Mouse (Mus musculus) frontal cortex, adult (tissue): Measurements from ENCODE around the gene Srcin1.

Experiments used
- ATAC-seq: cut with Nextera tagmentation; 2 replicates; pipeline ENCODE4 v1.9.2; 2017; ENCODE audit warnings: mild to moderate bottlenecking, moderate library complexity, mixed read lengths; ENCODE audit not compliant: low TSS enrichment

Srcin1 gene

GRCm38 (mm10) chr11:97576136-97576906 lies at the start of gene Srcin1:
Gene Srcin1 (minus strand): TSS chr11:97576186.
- ATAC-seq, result no peak

GRCm38 (mm10) chr11:97625551-97625950 lies 49.6 kb upstream of the Srcin1 start:
- ATAC-seq, result no peak

GRCm38 (mm10) chr11:97623166-97623565 lies 47.2 kb upstream of the Srcin1 start:
- ATAC-seq, result no peak

- ATAC-seq, result 0 out of 2 replicates have a peak, but pooled peaks have one; percentile 32
These were observed 46.5 kb upstream of the Srcin1 start for GRCm38 (mm10) chr11:97622440-97622839.

GRCm38 (mm10) chr11:97619391-97619795 lies 43.4 kb upstream of the Srcin1 start:
- peak; percentile 54 for ATAC-seq

GRCm38 (mm10) chr11:97618368-97618767 lies 42.4 kb upstream of the Srcin1 start:
- ATAC-seq, result 0 out of 2 replicates have a peak, but pooled peaks have one; percentile 32

- ATAC-seq, result no peak
These were observed 39.3 kb upstream of the Srcin1 start for GRCm38 (mm10) chr11:97615276-97615675.

GRCm38 (mm10) chr11:97611076-97611475 lies 35.1 kb upstream of the Srcin1 start:
- ATAC-seq, result peak; percentile 73

GRCm38 (mm10) chr11:97609743-97610142 lies 33.8 kb upstream of the Srcin1 start:
- ATAC-seq, result peak; percentile 67

GRCm38 (mm10) chr11:97608933-97609332 lies 32.9 kb upstream of the Srcin1 start:
- no peak for ATAC-seq

- ATAC-seq, result no peak
These were observed 31.2 kb upstream of the Srcin1 start for GRCm38 (mm10) chr11:97607056-97607725.

GRCm38 (mm10) chr11:97603891-97604290 lies 27.9 kb upstream of the Srcin1 start:
- no peak for ATAC-seq

GRCm38 (mm10) chr11:97602223-97602622 lies 26.2 kb upstream of the Srcin1 start:
- ATAC-seq, result peak; percentile 57; the same call in 1 of the 2 replicates

- no peak for ATAC-seq
These were observed 23.1 kb upstream of the Srcin1 start for GRCm38 (mm10) chr11:97599104-97599503.

- no peak for ATAC-seq
These were observed 22.1 kb upstream of the Srcin1 start for GRCm38 (mm10) chr11:97597945-97598691.

- no peak for ATAC-seq
These were observed 18.1 kb upstream of the Srcin1 start for GRCm38 (mm10) chr11:97594136-97594535.

- ATAC-seq, result no peak
These were observed 15.9 kb upstream of the Srcin1 start for GRCm38 (mm10) chr11:97591910-97592309.

GRCm38 (mm10) chr11:97590227-97590960 lies 14.4 kb upstream of the Srcin1 start:
- ATAC-seq, result peak; percentile 84

GRCm38 (mm10) chr11:97589216-97589615 lies 13.2 kb upstream of the Srcin1 start:
- peak; percentile 73 for ATAC-seq

GRCm38 (mm10) chr11:97585932-97586331 lies 9.9 kb upstream of the Srcin1 start:
- no peak for ATAC-seq

- no peak for ATAC-seq
These were observed 8.5 kb upstream of the Srcin1 start for GRCm38 (mm10) chr11:97584476-97584875.
